20 mouse cellular contexts compared by ENCODE assay signal in the genomic region with DNA sequence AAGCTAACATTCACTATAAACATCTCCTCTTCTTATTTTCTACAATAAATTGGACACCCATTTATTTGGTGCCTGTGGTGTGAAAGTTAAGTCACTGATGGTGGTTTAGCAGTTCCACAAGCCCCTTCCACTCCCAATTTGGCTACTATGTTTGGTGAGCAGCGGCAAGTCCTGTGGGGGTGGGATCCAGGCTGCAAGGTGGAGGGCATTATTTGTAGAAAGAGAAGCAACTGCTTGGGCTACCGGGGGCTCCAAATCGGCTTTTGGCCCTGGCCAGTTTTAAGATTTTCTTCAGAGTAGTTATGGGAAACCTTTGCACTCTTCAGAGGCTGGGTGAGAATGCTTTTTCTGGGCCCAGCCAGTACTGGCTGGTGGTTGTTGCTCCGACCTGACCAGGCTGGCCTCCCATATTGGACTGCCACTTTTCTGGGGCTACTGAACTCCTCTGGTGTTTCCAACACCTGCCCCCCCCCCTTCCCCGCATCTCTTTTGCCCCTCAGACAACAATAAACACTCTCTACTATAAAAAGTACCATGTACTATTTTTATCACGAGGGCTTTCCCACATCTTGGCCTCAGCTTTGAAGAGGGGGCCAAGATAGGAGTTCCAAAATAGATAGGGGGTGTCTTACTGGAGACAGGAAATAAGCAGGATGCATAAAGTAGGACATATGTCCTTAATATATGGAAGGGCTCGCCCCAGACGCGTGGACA. TPM values are rescaled to one million over a fixed set of nuclear protein-coding genes. Genes with fewer than 3 reads are reported as not detected.
DNase-seq lines count a peak whose midpoint lies in the region; ATAC-seq lines count a peak whose summit lies in the region.
"Had no signal": no experiment of that assay in that cellular context is flagged by ENCODE, and none has a peak within 500 bp of the region (broad histone marks: within the 10 kb centered on the region; RNA-seq: fewer than 3 reads in every experiment).

No protein-coding gene starts in this region.

- WGBS in kidney, embryonic 15.5 days = 29% methylated on average over 9 of the region's 9 CpGs
- 7% methylated on average over 9 of the region's 9 CpGs for WGBS in hindbrain, embryonic 16.5 days
- WGBS in neural tube, embryonic 14.5 days = 2% methylated on average over 9 of the region's 9 CpGs

- no peaks in the 10 kb centered on the region for H3K9me3 ChIP-seq in kidney, embryonic 15.5 days (replicated peaks)
- no peaks in the 10 kb centered on the region for H3K9me3 ChIP-seq in hindbrain, embryonic 16.5 days (ENCODE audit: control insufficient read depth, low read length)
- no peaks in the 10 kb centered on the region for H3K9me3 ChIP-seq in neural tube, embryonic 14.5 days (ENCODE audit: control insufficient read depth, low read length)
- H3K9me3 ChIP-seq: embryonic facial prominence, embryonic 12.5 days; liver, embryonic 12.5 days; lung, embryonic 15.5 days; midbrain, embryonic 15.5 days; stomach, embryonic 15.5 days had no signal

- H3K27ac ChIP-seq in kidney, embryonic 15.5 days = peak overlapping the region; percentile 96
- H3K27ac ChIP-seq in hindbrain, embryonic 16.5 days (ENCODE audit: low read depth, low read length) = peak overlapping the region; percentile 83
- peak overlapping the region; percentile 92 for H3K27ac ChIP-seq in neural tube, embryonic 14.5 days (ENCODE audit: low read depth, low read length)
- H3K27ac ChIP-seq: embryonic facial prominence, embryonic 12.5 days; liver, embryonic 12.5 days; lung, embryonic 15.5 days; midbrain, embryonic 15.5 days; stomach, embryonic 15.5 days had no signal

- H3K4me1 ChIP-seq in kidney, embryonic 15.5 days = peaks cover 89% of the 10 kb centered on the region
- no peaks in the 10 kb centered on the region; the same call in 1 of the 2 replicates for H3K4me1 ChIP-seq in hindbrain, embryonic 16.5 days (ENCODE audit: control insufficient read depth, insufficient read depth, low read depth, low read length)
- peaks cover 83% of the 10 kb centered on the region for H3K4me1 ChIP-seq in neural tube, embryonic 14.5 days (ENCODE audit: control insufficient read depth, insufficient read depth, low read length)
- H3K4me1 ChIP-seq: embryonic facial prominence, embryonic 12.5 days had no signal

- ATAC-seq in kidney, embryonic 15.5 days (replicated peaks; ENCODE audit: low FRiP score) = no peak
- ATAC-seq in hindbrain, embryonic 16.5 days = no peak
- no peak for ATAC-seq in neural tube, embryonic 14.5 days (ENCODE audit: low read depth)
- ATAC-seq: activated CD4-positive, CD25-positive, alpha-beta regulatory T cell, adult 4 months; liver, embryonic 12.5 days; midbrain, embryonic 15.5 days had no signal

- peak overlapping the region; percentile 77 for H3K4me2 ChIP-seq in kidney, embryonic 15.5 days
- peak overlapping the region; percentile 67 for H3K4me2 ChIP-seq in hindbrain, embryonic 16.5 days (ENCODE audit: low read length)
- H3K4me2 ChIP-seq in neural tube, embryonic 14.5 days (ENCODE audit: low read depth, low read length) = peak overlapping the region; percentile 66
- H3K4me2 ChIP-seq: embryonic facial prominence, embryonic 12.5 days; midbrain, embryonic 15.5 days had no signal

- H3K9ac ChIP-seq in kidney, embryonic 15.5 days = peak overlapping the region; percentile 35; the same call in 1 of the 2 replicates
- peak overlapping the region; percentile 63 for H3K9ac ChIP-seq in hindbrain, embryonic 16.5 days (ENCODE audit: low read depth, low read length)
- H3K9ac ChIP-seq in neural tube, embryonic 14.5 days (replicated peaks; ENCODE audit: low read depth, low read length) = peak overlapping the region; percentile 62
- H3K9ac ChIP-seq: embryonic facial prominence, embryonic 12.5 days; liver, embryonic 12.5 days; lung, embryonic 15.5 days; midbrain, embryonic 15.5 days; stomach, embryonic 15.5 days had no signal

- peak overlapping the region; percentile 37 for H3K4me3 ChIP-seq in kidney, embryonic 15.5 days (replicated peaks)
- H3K4me3 ChIP-seq in hindbrain, embryonic 16.5 days (ENCODE audit: low read length) = peak overlapping the region; percentile 42
- peak overlapping the region; percentile 28 for H3K4me3 ChIP-seq in neural tube, embryonic 14.5 days (ENCODE audit: low read depth, low read length)
- H3K4me3 ChIP-seq: embryonic facial prominence, embryonic 12.5 days; liver, embryonic 12.5 days; midbrain, embryonic 15.5 days had no signal

- peak; percentile 52 for DNase-seq in embryo, embryonic 9.5 days (ENCODE audit: extremely low spot score)
- DNase-seq in embryo, embryonic 10 days (ENCODE audit: low spot score) = no peak
- no peak for DNase-seq in kidney, postnatal 25 days
- no peak for DNase-seq in c-Kit-positive CD71-positive TER-119-positive erythroid progenitor cells, embryonic 14.5 days (ENCODE audit: low spot score)
- no peak for DNase-seq in lung, postnatal 4 days
- DNase-seq: cerebellum, postnatal 14 days; heart, adult 18-20 months; heart, postnatal 14 days; kidney, adult 18-20 months; layer of hippocampus, adult 9-11 months; thymus, postnatal 25 days had no signal

- H3K36me3 ChIP-seq in kidney, embryonic 15.5 days = peaks cover 21% of the 10 kb centered on the region
- no peaks in the 10 kb centered on the region for H3K36me3 ChIP-seq in hindbrain, embryonic 16.5 days (ENCODE audit: control insufficient read depth, insufficient read depth, low read length)
- H3K36me3 ChIP-seq in neural tube, embryonic 14.5 days (ENCODE audit: control insufficient read depth, insufficient read depth, low read length) = peaks cover 18% of the 10 kb centered on the region
- H3K36me3 ChIP-seq: embryonic facial prominence, embryonic 12.5 days; liver, embryonic 12.5 days; lung, embryonic 15.5 days; midbrain, embryonic 15.5 days; stomach, embryonic 15.5 days had no signal

- peaks cover 11% of the 10 kb centered on the region for H3K27me3 ChIP-seq in kidney, embryonic 15.5 days
- peaks cover 33% of the 10 kb centered on the region for H3K27me3 ChIP-seq in hindbrain, embryonic 16.5 days (replicated peaks; ENCODE audit: control insufficient read depth, insufficient read depth, low read length)
- no peaks in the 10 kb centered on the region for H3K27me3 ChIP-seq in neural tube, embryonic 14.5 days (ENCODE audit: control insufficient read depth, insufficient read depth, low read length)

RNA-seq across cellular contexts. Expression of a gene that starts 5.4 kb away (rescaled TPM):
- polyA plus RNA-seq in kidney, embryonic 15.5 days (2015; fragmentation: Nextera tagmentation; extraction: Ambion mirVana) = 1.7 and 2.3 TPM in 2 replicates
- polyA plus RNA-seq in hindbrain, embryonic 16.5 days (2015; fragmentation: Nextera tagmentation; extraction: Ambion mirVana) = 0.45 and 0.72 TPM in 2 replicates
- polyA plus RNA-seq in neural tube, embryonic 14.5 days (2014; fragmentation: Nextera tagmentation; extraction: Ambion mirVana) = 1.4 and 2.5 TPM in 2 replicates
- polyA plus RNA-seq: activated CD4-positive, CD25-positive, alpha-beta regulatory T cell, adult 4 months; embryonic facial prominence, embryonic 12.5 days; liver, embryonic 12.5 days; midbrain, embryonic 15.5 days; stomach, embryonic 15.5 days had no signal

RNA-seq across cellular contexts. Expression of a gene that starts 20.2 kb away (rescaled TPM):
- 5.6 and 5.8 TPM in 2 replicates for polyA plus RNA-seq in kidney, embryonic 15.5 days (2015; fragmentation: Nextera tagmentation; extraction: Ambion mirVana)
- polyA plus RNA-seq in hindbrain, embryonic 16.5 days (2015; fragmentation: Nextera tagmentation; extraction: Ambion mirVana) = 2.2 and 2.3 TPM in 2 replicates
- 4.7 and 5.5 TPM in 2 replicates for polyA plus RNA-seq in neural tube, embryonic 14.5 days (2014; fragmentation: Nextera tagmentation; extraction: Ambion mirVana)
- polyA plus RNA-seq: activated CD4-positive, CD25-positive, alpha-beta regulatory T cell, adult 4 months; liver, embryonic 12.5 days; midbrain, embryonic 15.5 days had no signal

RNA-seq across cellular contexts. Expression of a gene that starts 20.2 kb away (rescaled TPM):
- 15.2 and 15.9 TPM in 2 replicates for polyA plus RNA-seq in kidney, embryonic 15.5 days (2015; fragmentation: Nextera tagmentation; extraction: Ambion mirVana)
- 43.8 and 48.0 TPM in 2 replicates for polyA plus RNA-seq in hindbrain, embryonic 16.5 days (2015; fragmentation: Nextera tagmentation; extraction: Ambion mirVana)
- polyA plus RNA-seq in neural tube, embryonic 14.5 days (2014; fragmentation: Nextera tagmentation; extraction: Ambion mirVana) = 13.5 and 13.9 TPM in 2 replicates
- polyA plus RNA-seq: activated CD4-positive, CD25-positive, alpha-beta regulatory T cell, adult 4 months had no signal

RNA-seq across cellular contexts. Expression of a gene that starts 27.5 kb away (rescaled TPM):
- polyA plus RNA-seq in kidney, embryonic 15.5 days (2015; fragmentation: Nextera tagmentation; extraction: Ambion mirVana) = 36.4 and 40.8 TPM in 2 replicates
- polyA plus RNA-seq in hindbrain, embryonic 16.5 days (2015; fragmentation: Nextera tagmentation; extraction: Ambion mirVana) = 0.66 and 1.1 TPM in 2 replicates
- 19.9 and 23.6 TPM in 2 replicates for polyA plus RNA-seq in neural tube, embryonic 14.5 days (2014; fragmentation: Nextera tagmentation; extraction: Ambion mirVana)
- polyA plus RNA-seq: activated CD4-positive, CD25-positive, alpha-beta regulatory T cell, adult 4 months had no signal

RNA-seq across cellular contexts. Expression of a gene that starts 30.8 kb away (rescaled TPM):
- 1.2 and 1.5 TPM in 2 replicates for polyA plus RNA-seq in kidney, embryonic 15.5 days (2015; fragmentation: Nextera tagmentation; extraction: Ambion mirVana)
- 1.1 and 1.3 TPM in 2 replicates for polyA plus RNA-seq in hindbrain, embryonic 16.5 days (2015; fragmentation: Nextera tagmentation; extraction: Ambion mirVana)
- 0.32 and 4.6 TPM in 2 replicates for polyA plus RNA-seq in neural tube, embryonic 14.5 days (2014; fragmentation: Nextera tagmentation; extraction: Ambion mirVana)
- polyA plus RNA-seq: activated CD4-positive, CD25-positive, alpha-beta regulatory T cell, adult 4 months; liver, embryonic 12.5 days; lung, embryonic 15.5 days; midbrain, embryonic 15.5 days had no signal
